Mouse (Mus musculus) lung, embryonic 15.5 days (tissue): ENCODE results near the gene Tipin. TPM values are rescaled to one million over a fixed set of nuclear protein-coding genes. Genes with fewer than 3 reads are reported as not detected.

Source experiments
- ATAC-seq: fragments of 200-750 bp; cut with Nextera tagmentation; 2 replicates; pipeline ENCODE4 v1.8.0; 2017; ENCODE audit warnings: moderate number of reproducible peaks, borderline replicate concordance; ENCODE audit not compliant: low FRiP score, low TSS enrichment; ENCODE audit errors: extremely low read depth
- H3K27ac ChIP-seq: fragments of 300-500 bp; sonication (generic); 2 replicates; pipeline ENCODE4 v1.5.1; 2015; ENCODE audit warnings: moderate library complexity, mild to moderate bottlenecking, inconsistent platforms
- H3K27me3 ChIP-seq: fragments of 300-500 bp; sonication (generic); 2 replicates; pipeline ENCODE4 v1.6.1; 2015; ENCODE audit warnings: inconsistent platforms
- H3K36me3 ChIP-seq: fragments of 300-500 bp; sonication (generic); 2 replicates; pipeline ENCODE4 v1.6.1; 2015; ENCODE audit warnings: inconsistent platforms
- H3K4me1 ChIP-seq: fragments of 300-500 bp; sonication (generic); 2 replicates; pipeline ENCODE4 v1.6.1; 2015; ENCODE audit warnings: inconsistent platforms
- H3K4me2 ChIP-seq: fragments of 300-500 bp; sonication (generic); 2 replicates; pipeline ENCODE4 v1.6.1; 2015; ENCODE audit warnings: inconsistent platforms, mild to moderate bottlenecking, moderate library complexity
- H3K4me3 ChIP-seq: fragments of 300-500 bp; sonication (generic); 2 replicates; pipeline ENCODE4 v1.5.1; 2015; ENCODE audit warnings: mild to moderate bottlenecking, inconsistent platforms
- H3K9ac ChIP-seq: fragments of 300-500 bp; sonication (generic); 2 replicates; pipeline ENCODE4 v1.6.1; 2015; ENCODE audit warnings: inconsistent platforms
- H3K9me3 ChIP-seq: fragments of 300-500 bp; sonication (generic); 2 replicates; pipeline ENCODE4 v1.6.1; 2016; ENCODE audit warnings: inconsistent platforms
- WGBS: fragments of 180-500 bp; shearing (Covaris S2); methylation state at CpG from one replicate; pipeline ENCODE4 v1.1.7; 2015; 5-methylcytosine and 5-hydroxymethylcytosine counted together
- polyA plus RNA-seq: library from polyadenylated mRNA; unstranded; fragments of >200 nt; fragmentation: Nextera tagmentation; extraction: Ambion mirVana; gene quantifications from 2 replicates; pipeline ENCODE4 v1.2.1, GENCODE M21; 2015

Tipin gene
- polyA plus RNA-seq, 1 experiment from 2014 or later: 250 TPM

DNA sequence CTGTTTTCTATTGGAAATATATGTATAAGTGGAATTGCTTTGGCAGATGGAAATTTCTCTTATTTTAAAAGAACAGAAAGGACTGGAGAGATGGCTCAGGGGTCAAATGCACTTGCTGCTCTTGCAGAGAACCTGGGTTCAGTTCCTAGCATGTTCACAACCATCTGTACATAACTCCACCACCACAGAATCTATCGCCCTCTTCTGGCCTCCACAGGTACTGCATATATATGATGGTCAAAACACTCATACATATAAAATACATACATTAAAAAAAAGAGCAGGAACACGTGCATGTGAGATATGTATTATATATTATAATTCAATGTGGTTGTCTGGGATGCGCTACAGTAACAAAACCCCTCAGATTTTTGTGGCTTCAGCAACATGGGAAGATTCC lies 69.8 kb downstream of the Tipin start:
- whole genome bisulfite sequencing: 42% methylated on average over 3 of the region's 3 CpGs
- no peak overlapping the region for H3K9ac ChIP-seq
- H3K4me1 ChIP-seq: no peaks in the 10 kb centered on the region
- H3K27ac ChIP-seq: no peak overlapping the region
- no peaks in the 10 kb centered on the region for H3K36me3 ChIP-seq
- no peak overlapping the region for H3K4me3 ChIP-seq
- H3K9me3 ChIP-seq: no peaks in the 10 kb centered on the region
- no peaks in the 10 kb centered on the region for H3K27me3 ChIP-seq
- no peak overlapping the region for H3K4me2 ChIP-seq
- no peak for ATAC-seq

Other genes with a start within 250 kb of the Tipin start
- not detected in 2 replicates for gene Lctl, start 164.4 kb upstream of the Tipin start, polyA plus RNA-seq
- gene Zwilch, start 108.5 kb upstream of the Tipin start, polyA plus RNA-seq: 26.3 and 26.6 TPM in 2 replicates
- gene Rpl4, start 108.2 kb upstream of the Tipin start, polyA plus RNA-seq: 1,133 and 1,159 TPM in 2 replicates
- 30.6 and 32.8 TPM in 2 replicates for gene Snapc5, start 102.3 kb upstream of the Tipin start, polyA plus RNA-seq
- gene Uchl4, start 46.4 kb upstream of the Tipin start, polyA plus RNA-seq: 1.1 and 2.4 TPM in 2 replicates
- 69.9 and 70.3 TPM in 2 replicates for gene Map2k1, start 27.9 kb upstream of the Tipin start, polyA plus RNA-seq
- gene Dis3l, start 59.7 kb downstream of the Tipin start, polyA plus RNA-seq: 19.2 and 21.4 TPM in 2 replicates
- gene Megf11, start 104.0 kb downstream of the Tipin start, polyA plus RNA-seq: 0.93 and 1.0 TPM in 2 replicates